Mouse (Mus musculus): ENCODE results near the gene Dync1i1. TPM values are rescaled to one million over a fixed set of nuclear protein-coding genes. Genes with fewer than 3 reads are reported as not detected.
A peak's percentile ranks its signal among the peaks of the same experiment; 100 is the strongest.

Dync1i1 gene
- polyA plus RNA-seq, 1 experiment from 2014 or later, result 0.71 TPM

DNA sequence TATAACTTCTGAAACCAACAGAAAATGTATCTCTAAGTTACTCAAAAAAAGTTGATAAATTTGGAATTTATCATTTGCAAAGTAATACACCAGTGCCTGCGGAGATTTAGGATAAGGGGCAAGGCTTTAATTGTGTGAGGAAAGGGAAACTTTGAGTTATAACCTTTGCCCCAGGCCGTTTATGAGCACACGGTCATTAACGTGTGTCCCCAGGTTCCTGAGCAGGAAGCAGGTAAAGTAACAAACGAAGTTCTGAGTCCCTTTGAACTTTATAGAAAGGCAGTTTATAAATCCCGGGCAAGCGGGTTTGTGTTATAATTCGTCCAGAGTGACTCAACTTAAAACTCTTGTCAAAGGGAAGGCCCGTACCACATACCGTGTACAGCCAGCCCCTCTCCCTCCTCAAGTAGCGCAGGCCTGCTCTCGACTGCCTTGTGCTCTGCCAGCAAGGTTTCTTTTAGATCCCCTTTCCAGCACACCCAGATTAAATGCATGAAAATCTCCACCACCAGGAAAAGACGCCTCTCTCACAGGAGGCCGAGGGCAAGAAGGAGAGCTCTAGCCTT, 103.1 kb downstream of the Dync1i1 start:
- no peak for ATAC-seq (ENCODE audit: insufficient read depth)
- no peak overlapping the region for H3K27ac ChIP-seq (ENCODE audit: low read depth)

DNA sequence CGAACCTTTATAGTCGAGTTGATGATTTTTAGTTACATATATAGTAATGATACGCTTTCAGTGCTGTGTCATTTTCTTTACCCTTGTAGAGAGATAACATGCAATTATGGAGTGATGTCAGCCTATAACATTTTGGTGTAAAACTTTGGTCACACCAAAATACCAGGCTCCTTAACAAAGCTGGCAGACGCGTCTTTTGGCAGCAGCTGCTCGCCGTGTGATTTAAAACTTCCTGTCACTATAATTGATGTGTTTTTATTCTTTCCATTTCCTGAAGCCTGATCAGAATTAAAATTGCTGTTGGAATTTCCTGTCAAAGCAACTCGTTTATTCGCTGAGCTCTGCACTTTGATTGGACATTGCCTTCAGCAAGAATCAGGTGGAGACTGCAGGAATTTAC, 103.7 kb downstream of the Dync1i1 start:
- H3K27ac ChIP-seq (ENCODE audit: low read depth), result no peak overlapping the region

More for the DNA sequence above, 103.1 kb downstream of the Dync1i1 start:
- Histone ChIP-seq H3K36me3 (ENCODE audit: insufficient read depth) (no peaks in the 10 kb centered on the region), H3K4me3 (ENCODE audit: low read depth, low read length) (no peak overlapping the region), H3K4me1 (ENCODE audit: insufficient read depth) (no peaks in the 10 kb centered on the region), H3K9ac (no peak overlapping the region), H3K9me3 (ENCODE audit: low read depth, low read length) (no peaks in the 10 kb centered on the region), H3K27me3 (ENCODE audit: insufficient read depth, low read length) (no peaks in the 10 kb centered on the region), H3K4me2 (no peak overlapping the region)
- 57% methylated on average over 14 of the region's 14 CpGs for WGBS
- no peak for DNase-seq
- TF ChIP-seq CTCF (IDR thresholded peaks at IDR 0.05; ENCODE audit: low read depth), result no peak

DNA sequence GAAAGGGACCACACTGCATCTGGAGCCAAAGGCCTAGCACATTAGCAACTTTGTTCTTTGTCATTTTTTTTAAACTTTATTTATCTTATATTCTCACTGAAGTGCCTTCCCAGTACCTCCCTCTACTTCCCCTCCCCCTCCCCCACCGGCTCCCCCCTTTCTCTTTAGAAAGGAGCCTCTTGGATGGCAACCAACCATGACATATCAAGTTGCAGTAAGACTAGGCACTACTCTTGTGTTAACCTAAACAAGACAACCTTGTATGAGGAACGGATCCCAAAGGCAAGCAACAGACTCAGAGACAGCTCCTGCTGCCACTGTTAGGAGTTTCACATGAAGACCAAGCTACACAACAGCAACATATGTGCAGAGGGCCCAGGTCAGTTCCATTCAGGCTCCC, 105.3 kb downstream of the Dync1i1 start:
- no peak for TF ChIP-seq CTCF (IDR thresholded peaks at IDR 0.05; ENCODE audit: low read depth)
- no peak overlapping the region for H3K27ac ChIP-seq (ENCODE audit: low read depth)
- no peaks in the 10 kb centered on the region for H3K27me3 ChIP-seq (ENCODE audit: insufficient read depth, low read length)
- H3K9ac ChIP-seq, result no peak overlapping the region
- H3K4me3 ChIP-seq (ENCODE audit: low read depth, low read length), result no peak overlapping the region
- ATAC-seq (ENCODE audit: insufficient read depth), result no peak
- no peak for DNase-seq
- H3K9me3 ChIP-seq (ENCODE audit: low read depth, low read length), result no peaks in the 10 kb centered on the region
- 56% methylated on average over 2 of the region's 2 CpGs for WGBS
- H3K36me3 ChIP-seq (ENCODE audit: insufficient read depth), result no peaks in the 10 kb centered on the region
- no peak overlapping the region for H3K4me2 ChIP-seq
- no peaks in the 10 kb centered on the region for H3K4me1 ChIP-seq (ENCODE audit: insufficient read depth)

More for the DNA sequence above, 103.7 kb downstream of the Dync1i1 start:
- ATAC-seq (ENCODE audit: insufficient read depth) (no peak), DNase-seq (peak; percentile 34)
- no peaks in the 10 kb centered on the region for H3K36me3 ChIP-seq (ENCODE audit: insufficient read depth)
- H3K4me2 ChIP-seq, result no peak overlapping the region
- 44% methylated on average over 9 of the region's 9 CpGs for WGBS
- no peak overlapping the region for H3K4me3 ChIP-seq (ENCODE audit: low read depth, low read length)
- no peaks in the 10 kb centered on the region for H3K27me3 ChIP-seq (ENCODE audit: insufficient read depth, low read length)
- TF ChIP-seq CTCF (IDR thresholded peaks at IDR 0.05; ENCODE audit: low read depth), result no peak
- H3K9me3 ChIP-seq (ENCODE audit: low read depth, low read length), result no peaks in the 10 kb centered on the region
- no peak overlapping the region for H3K9ac ChIP-seq
- H3K4me1 ChIP-seq (ENCODE audit: insufficient read depth), result no peaks in the 10 kb centered on the region

DNA sequence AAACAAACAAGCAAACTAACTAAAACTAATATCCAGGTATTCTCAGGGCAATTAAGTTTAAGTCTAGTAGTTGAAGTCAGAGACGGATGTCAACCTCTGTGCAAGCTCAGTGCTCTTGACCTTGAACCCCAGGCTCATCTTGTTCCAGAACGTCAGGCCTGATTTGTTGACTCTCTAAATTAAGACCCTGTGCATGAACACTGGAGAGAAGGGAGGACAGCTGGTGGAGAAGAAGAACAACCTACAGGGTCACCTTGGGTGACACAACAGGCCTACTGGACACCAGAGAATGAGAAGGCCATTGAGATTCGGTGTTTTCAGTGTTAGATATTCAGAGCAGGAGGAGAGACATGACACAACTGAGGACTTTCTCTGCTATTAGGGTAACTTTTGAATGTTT, 105.8 kb downstream of the Dync1i1 start:
- no peak for TF ChIP-seq CTCF (IDR thresholded peaks at IDR 0.05; ENCODE audit: low read depth)
- DNase-seq (no peak), ATAC-seq (ENCODE audit: insufficient read depth) (no peak)
- Histone ChIP-seq H3K4me1 (ENCODE audit: insufficient read depth) (no peaks in the 10 kb centered on the region), H3K4me2 (no peak overlapping the region), H3K4me3 (ENCODE audit: low read depth, low read length) (no peak overlapping the region), H3K9ac (no peak overlapping the region), H3K9me3 (ENCODE audit: low read depth, low read length) (no peaks in the 10 kb centered on the region), H3K27me3 (ENCODE audit: insufficient read depth, low read length) (no peaks in the 10 kb centered on the region), H3K27ac (ENCODE audit: low read depth) (no peak overlapping the region), H3K36me3 (ENCODE audit: insufficient read depth) (no peaks in the 10 kb centered on the region)
- 77% methylated on average over 3 of the region's 3 CpGs for WGBS

DNA sequence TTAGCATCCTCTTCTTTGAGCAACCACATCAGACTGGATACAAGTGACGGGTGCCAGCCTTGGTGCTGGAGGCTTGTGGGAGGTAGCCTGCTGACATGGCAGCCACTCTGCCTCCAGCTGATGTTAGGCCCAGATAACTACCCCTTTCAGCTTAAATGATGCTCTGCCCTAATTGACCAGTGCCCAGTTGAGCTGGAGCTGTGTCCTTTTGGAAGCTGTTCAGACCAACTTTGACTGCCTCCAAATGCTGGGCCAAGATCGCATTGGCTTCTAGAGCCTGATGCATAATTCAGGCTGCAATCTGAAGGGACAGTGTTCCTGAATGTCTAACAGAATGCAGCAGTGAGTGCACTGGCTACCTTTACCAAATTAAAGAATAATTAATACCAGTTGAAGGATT, 107.4 kb downstream of the Dync1i1 start:
- Histone ChIP-seq H3K4me2 (no peak overlapping the region), H3K9ac (no peak overlapping the region), H3K4me1 (ENCODE audit: insufficient read depth) (no peaks in the 10 kb centered on the region), H3K4me3 (ENCODE audit: low read depth, low read length) (no peak overlapping the region), H3K27ac (ENCODE audit: low read depth) (no peak overlapping the region), H3K27me3 (ENCODE audit: insufficient read depth, low read length) (no peaks in the 10 kb centered on the region), H3K9me3 (ENCODE audit: low read depth, low read length) (no peaks in the 10 kb centered on the region), H3K36me3 (ENCODE audit: insufficient read depth) (no peaks in the 10 kb centered on the region)
- DNase-seq, result no peak
- no peak for TF ChIP-seq CTCF (IDR thresholded peaks at IDR 0.05; ENCODE audit: low read depth)
- 95% methylated on average over 2 of the region's 2 CpGs for WGBS
- no peak for ATAC-seq (ENCODE audit: insufficient read depth)

DNA sequence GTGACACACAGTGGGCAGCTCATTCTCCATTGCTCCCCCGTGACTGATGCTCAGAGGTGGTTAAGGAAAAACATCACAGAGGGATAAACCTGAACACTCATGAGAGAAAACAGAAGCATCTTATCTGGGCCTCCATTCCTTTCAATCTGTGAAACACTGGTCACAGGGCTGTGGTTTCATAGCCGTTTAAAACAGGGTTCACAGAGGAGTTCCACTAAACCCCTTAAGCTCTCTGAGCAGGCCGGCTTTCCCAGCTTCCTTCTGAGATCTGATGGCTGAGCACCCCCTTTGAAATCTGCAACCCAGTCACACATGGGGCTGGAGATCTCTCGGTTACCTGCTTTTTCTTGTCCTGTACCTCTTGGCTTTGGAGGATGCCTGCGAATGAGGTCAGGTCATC, 117.0 kb downstream of the Dync1i1 start:
- WGBS, result 68% methylated on average over 5 of the region's 5 CpGs
- DNase-seq (no peak), ATAC-seq (ENCODE audit: insufficient read depth) (no peak)
- no peak overlapping the region for H3K27ac ChIP-seq (ENCODE audit: low read depth)
- no peak for TF ChIP-seq CTCF (IDR thresholded peaks at IDR 0.05; ENCODE audit: low read depth)
- H3K9ac ChIP-seq, result no peak overlapping the region
- no peak overlapping the region for H3K4me2 ChIP-seq
- no peaks in the 10 kb centered on the region for H3K27me3 ChIP-seq (ENCODE audit: insufficient read depth, low read length)
- no peak overlapping the region for H3K4me3 ChIP-seq (ENCODE audit: low read depth, low read length)
- no peaks in the 10 kb centered on the region for H3K36me3 ChIP-seq (ENCODE audit: insufficient read depth)
- no peaks in the 10 kb centered on the region for H3K4me1 ChIP-seq (ENCODE audit: insufficient read depth)
- no peaks in the 10 kb centered on the region for H3K9me3 ChIP-seq (ENCODE audit: low read depth, low read length)

DNA sequence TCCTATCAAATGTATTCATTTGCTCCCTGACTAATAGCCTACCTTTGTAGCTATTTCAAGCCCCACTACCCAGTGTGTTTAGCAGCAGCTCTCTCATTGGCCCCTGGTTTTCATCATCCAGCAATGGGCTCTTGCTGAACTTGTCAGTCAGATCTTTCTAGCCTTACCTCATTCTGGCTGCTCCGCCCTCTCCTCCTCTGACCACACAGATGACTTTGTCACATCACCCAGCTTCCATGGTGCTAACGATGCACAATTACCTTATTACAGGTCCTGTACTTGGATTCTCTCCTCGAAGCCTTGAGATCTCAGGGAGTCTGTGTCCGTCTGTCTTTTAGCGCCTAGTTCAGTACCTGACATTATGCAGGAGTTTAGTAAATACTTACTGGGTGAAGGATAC, 120.7 kb downstream of the Dync1i1 start:
- no peak for ATAC-seq (ENCODE audit: insufficient read depth)
- 95% methylated on average over 5 of the region's 5 CpGs for WGBS
- no peak for TF ChIP-seq CTCF (IDR thresholded peaks at IDR 0.05; ENCODE audit: low read depth)

More for the DNA sequence above, 120.7 kb downstream of the Dync1i1 start:
- no peak for DNase-seq
- no peaks in the 10 kb centered on the region for H3K4me1 ChIP-seq (ENCODE audit: insufficient read depth)
- H3K27me3 ChIP-seq (ENCODE audit: insufficient read depth, low read length), result no peaks in the 10 kb centered on the region
- H3K9me3 ChIP-seq (ENCODE audit: low read depth, low read length), result no peaks in the 10 kb centered on the region
- no peaks in the 10 kb centered on the region for H3K36me3 ChIP-seq (ENCODE audit: insufficient read depth)
- H3K9ac ChIP-seq, result no peak overlapping the region
- no peak overlapping the region for H3K4me2 ChIP-seq
- no peak overlapping the region for H3K27ac ChIP-seq (ENCODE audit: low read depth)
- no peak overlapping the region for H3K4me3 ChIP-seq (ENCODE audit: low read depth, low read length)

All from lung, embryonic 14.5 days (tissue).